8 mouse cellular contexts compared by ENCODE assay signal in genomic region chr10:62485878-62486582, GRCm38 (mm10). TPM values are rescaled to one million over a fixed set of nuclear protein-coding genes. Genes with fewer than 3 reads are reported as not detected.
DNase-seq lines count a peak whose midpoint lies in the region; ATAC-seq and TF ChIP-seq lines count a peak whose summit lies in the region.

No protein-coding gene starts in this region.

- no peaks in the 10 kb centered on the region for H3K27me3 ChIP-seq in kidney, embryonic 15.5 days
- H3K27me3 ChIP-seq in heart, embryonic 16.5 days (ENCODE audit: control insufficient read depth, insufficient read depth, low read length) = no peaks in the 10 kb centered on the region
- H3K27me3 ChIP-seq in liver, embryonic 14.5 days (ENCODE audit: control insufficient read depth, insufficient read depth, low read length) = no peaks in the 10 kb centered on the region

- peak overlapping the region; percentile 77 for H3K4me2 ChIP-seq in kidney, embryonic 15.5 days
- peak overlapping the region; percentile 85 for H3K4me2 ChIP-seq in heart, embryonic 16.5 days (ENCODE audit: low read depth, low read length)
- H3K4me2 ChIP-seq in liver, embryonic 14.5 days (ENCODE audit: low read depth) = peak overlapping the region; percentile 90

- no peak for TF ChIP-seq CTCF in liver, embryonic 14.5 days (IDR thresholded peaks at IDR 0.05; ENCODE audit: low read depth)
- TF ChIP-seq CTCF in olfactory bulb, adult 2 months (IDR thresholded peaks at IDR 0.05; ENCODE audit: insufficient read depth, low read depth, low read length) = no peak

- TF ChIP-seq EP300 in liver, embryonic 14.5 days (IDR thresholded peaks at IDR 0.05; ENCODE audit: low read depth) = no peak

- DNase-seq in kidney, postnatal 14 days = no peak
- no peak for DNase-seq in liver, embryonic 14.5 days (ENCODE audit: low read depth in 3 of 3, low spot score in 3 of 3)
- no peak for DNase-seq in ovary, adult 18-20 months (ENCODE audit: low spot score)

- H3K9me3 ChIP-seq in kidney, embryonic 15.5 days (replicated peaks) = no peaks in the 10 kb centered on the region
- no peaks in the 10 kb centered on the region for H3K9me3 ChIP-seq in heart, embryonic 16.5 days (replicated peaks; ENCODE audit: control insufficient read depth, low read length)
- no peaks in the 10 kb centered on the region for H3K9me3 ChIP-seq in liver, embryonic 14.5 days (ENCODE audit: control insufficient read depth, low read length)

- ATAC-seq in kidney, embryonic 15.5 days (replicated peaks; ENCODE audit: low FRiP score) = peak; percentile 89
- peak; percentile 4 for ATAC-seq in CD4-positive, CD25-positive, alpha-beta regulatory T cell, adult 4 months
- peak; percentile 62 for ATAC-seq in heart, embryonic 16.5 days (replicated peaks; ENCODE audit: extremely low read depth, insufficient read depth, low FRiP score)
- ATAC-seq in liver, embryonic 14.5 days (ENCODE audit: insufficient read depth) = peak; percentile 67

- peak overlapping the region; percentile 83 for H3K27ac ChIP-seq in kidney, embryonic 15.5 days
- peak overlapping the region; percentile 84 for H3K27ac ChIP-seq in brown adipose tissue, adult 24 weeks (replicated peaks; ENCODE audit: low read depth, low read length)
- peak overlapping the region; percentile 82 for H3K27ac ChIP-seq in heart, embryonic 16.5 days (ENCODE audit: low read length)
- peak overlapping the region; percentile 59 for H3K27ac ChIP-seq in liver, embryonic 14.5 days
- H3K27ac ChIP-seq in olfactory bulb, adult 2 months (ENCODE audit: insufficient read depth, low read depth, low read length) = peak overlapping the region; percentile 3

- peak overlapping the region; percentile 85 for H3K9ac ChIP-seq in kidney, embryonic 15.5 days
- H3K9ac ChIP-seq in heart, embryonic 16.5 days (ENCODE audit: low read length) = peak overlapping the region; percentile 93
- peak overlapping the region; percentile 93 for H3K9ac ChIP-seq in liver, embryonic 14.5 days (replicated peaks)

- no peaks in the 10 kb centered on the region for H3K36me3 ChIP-seq in kidney, embryonic 15.5 days
- H3K36me3 ChIP-seq in heart, embryonic 16.5 days (ENCODE audit: control insufficient read depth, insufficient read depth) = no peaks in the 10 kb centered on the region
- H3K36me3 ChIP-seq in liver, embryonic 14.5 days (replicated peaks; ENCODE audit: control insufficient read depth, insufficient read depth, low read depth) = no peaks in the 10 kb centered on the region

- TF ChIP-seq POLR2A in olfactory bulb, adult 2 months (IDR thresholded peaks at IDR 0.05; ENCODE audit: insufficient read depth, low read depth, low read length) = no peak

- under 1% methylated on average over 48 of the region's 48 CpGs for WGBS in kidney, embryonic 15.5 days
- under 1% methylated on average over 39 of the region's 48 CpGs for WGBS in heart, embryonic 16.5 days
- under 1% methylated on average over 42 of the region's 48 CpGs for WGBS in liver, embryonic 14.5 days (ENCODE audit: insufficient replicate concordance)
- WGBS in olfactory bulb, adult 2 months = under 1% methylated on average over 48 of the region's 48 CpGs

- H3K4me1 ChIP-seq in kidney, embryonic 15.5 days = peaks cover 15% of the 10 kb centered on the region; the same call in 1 of the 2 replicates
- H3K4me1 ChIP-seq in brown adipose tissue, adult 24 weeks (ENCODE audit: control insufficient read depth, insufficient read depth, insufficient read length, low read length) = peaks cover 10% of the 10 kb centered on the region; the same call in 1 of the 2 replicates
- peaks cover 7% of the 10 kb centered on the region; the same call in 1 of the 2 replicates for H3K4me1 ChIP-seq in heart, embryonic 16.5 days (ENCODE audit: control insufficient read depth, insufficient read depth, low read length)
- peaks cover 9 to 19% of the 10 kb centered on the region in 2 experiments for H3K4me1 ChIP-seq in liver, embryonic 14.5 days (replicated peaks; ENCODE audit: control insufficient read depth in 2 of 2, insufficient read depth in 2 of 2, low read length in 1 of 2)
- H3K4me1 ChIP-seq in olfactory bulb, adult 2 months (ENCODE audit: control insufficient read depth, insufficient read depth, low read length) = peaks cover 2% of the 10 kb centered on the region; the same call in 1 of the 2 replicates

- peak overlapping the region; percentile 78 for H3K4me3 ChIP-seq in kidney, embryonic 15.5 days (replicated peaks)
- H3K4me3 ChIP-seq in brown adipose tissue, adult 24 weeks (ENCODE audit: insufficient read depth, low read depth, low read length) = peak overlapping the region; percentile 94
- H3K4me3 ChIP-seq in heart, embryonic 16.5 days (ENCODE audit: low read length) = peak overlapping the region; percentile 93
- peak overlapping the region; percentile 88 to 97 for H3K4me3 ChIP-seq in liver, embryonic 14.5 days (ENCODE audit: insufficient read depth in 1 of 2, low read depth in 2 of 2, low read length in 2 of 2)
- H3K4me3 ChIP-seq in olfactory bulb, adult 2 months (ENCODE audit: insufficient read depth, low read depth, low read length) = peak overlapping the region; percentile 65

RNA-seq across cellular contexts. Expression of gene Vps26a, which starts 0.6 kb away (rescaled TPM):
- 79.3 and 81.7 TPM in 2 replicates for polyA plus RNA-seq in kidney, embryonic 15.5 days (2015; fragmentation: Nextera tagmentation; extraction: Ambion mirVana)
- polyA plus RNA-seq in CD4-positive, CD25-positive, alpha-beta regulatory T cell, adult 4 months (2017; shearing (Covaris generic)) = 10 to 100 TPM; 70.9 to 80.0 TPM
- 46.9 and 61.9 TPM in 2 replicates for polyA plus RNA-seq in brown adipose tissue, adult 24 weeks (2012; ENCODE audit: insufficient read depth, insufficient read length, missing spikeins)
- polyA plus RNA-seq in heart, embryonic 16.5 days (2015; fragmentation: Nextera tagmentation; extraction: Ambion mirVana) = 73.4 and 80.2 TPM in 2 replicates
- polyA plus RNA-seq in liver, embryonic 14.5 days (2012; rRNA removed) = 9.1 and 14.7 TPM in 2 replicates
- polyA plus RNA-seq in liver, embryonic 14.5 days (2014; fragmentation: Nextera tagmentation; extraction: Ambion mirVana) = 40.6 and 42.8 TPM in 2 replicates
- not detected in 2 replicates for polyA plus RNA-seq in olfactory bulb, adult 2 months (2012; ENCODE audit: insufficient read depth, insufficient read length, low replicate concordance, missing spikeins)

RNA-seq across cellular contexts. Expression of gene Supv3l1, which starts 36.5 kb away (rescaled TPM):
- polyA plus RNA-seq in kidney, embryonic 15.5 days (2015; fragmentation: Nextera tagmentation; extraction: Ambion mirVana) = 28.1 and 29.9 TPM in 2 replicates
- 10 to 100 TPM in 1 of 2 experiments, 1 to 10 TPM in 1; 8.4 to 11.7 TPM for polyA plus RNA-seq in CD4-positive, CD25-positive, alpha-beta regulatory T cell, adult 4 months (2017; shearing (Covaris generic))
- 46.3 and 62.1 TPM in 2 replicates for polyA plus RNA-seq in brown adipose tissue, adult 24 weeks (2012; ENCODE audit: insufficient read depth, insufficient read length, missing spikeins)
- 29.2 and 29.9 TPM in 2 replicates for polyA plus RNA-seq in heart, embryonic 16.5 days (2015; fragmentation: Nextera tagmentation; extraction: Ambion mirVana)
- 12.6 and 16.4 TPM in 2 replicates for polyA plus RNA-seq in liver, embryonic 14.5 days (2012; rRNA removed)
- polyA plus RNA-seq in liver, embryonic 14.5 days (2014; fragmentation: Nextera tagmentation; extraction: Ambion mirVana) = 13.5 and 14.4 TPM in 2 replicates
- not detected in 2 replicates for polyA plus RNA-seq in olfactory bulb, adult 2 months (2012; ENCODE audit: insufficient read depth, insufficient read length, low replicate concordance, missing spikeins)

RNA-seq across cellular contexts. Expression of gene 4930507D05Rik, which starts 36.7 kb away (rescaled TPM):
- polyA plus RNA-seq in kidney, embryonic 15.5 days (2015; fragmentation: Nextera tagmentation; extraction: Ambion mirVana) = 0.71 and 0.72 TPM in 2 replicates
- not detected for polyA plus RNA-seq in CD4-positive, CD25-positive, alpha-beta regulatory T cell, adult 4 months (2017; shearing (Covaris generic))
- polyA plus RNA-seq in brown adipose tissue, adult 24 weeks (2012; ENCODE audit: insufficient read depth, insufficient read length, missing spikeins) = not detected in 2 replicates
- polyA plus RNA-seq in heart, embryonic 16.5 days (2015; fragmentation: Nextera tagmentation; extraction: Ambion mirVana) = 0.35 and 0.66 TPM in 2 replicates
- polyA plus RNA-seq in liver, embryonic 14.5 days (2012; rRNA removed) = 0.11 TPM in 2 replicates
- 0.25 TPM in 1 of 2 replicates, not detected in the other for polyA plus RNA-seq in liver, embryonic 14.5 days (2014; fragmentation: Nextera tagmentation; extraction: Ambion mirVana)
- not detected in 2 replicates for polyA plus RNA-seq in olfactory bulb, adult 2 months (2012; ENCODE audit: insufficient read depth, insufficient read length, low replicate concordance, missing spikeins)

RNA-seq across cellular contexts. Expression of gene Srgn, which starts 41.2 kb away (rescaled TPM):
- polyA plus RNA-seq in kidney, embryonic 15.5 days (2015; fragmentation: Nextera tagmentation; extraction: Ambion mirVana) = 8.6 and 9.9 TPM in 2 replicates
- polyA plus RNA-seq in CD4-positive, CD25-positive, alpha-beta regulatory T cell, adult 4 months (2017; shearing (Covaris generic)) = 1,000 to 10,000 TPM; 1,323 to 1,460 TPM
- polyA plus RNA-seq in brown adipose tissue, adult 24 weeks (2012; ENCODE audit: insufficient read depth, insufficient read length, missing spikeins) = 48.5 and 88.7 TPM in 2 replicates
- 18.6 and 28.8 TPM in 2 replicates for polyA plus RNA-seq in heart, embryonic 16.5 days (2015; fragmentation: Nextera tagmentation; extraction: Ambion mirVana)
- 23.3 and 23.7 TPM in 2 replicates for polyA plus RNA-seq in liver, embryonic 14.5 days (2012; rRNA removed)
- 73.2 and 82.6 TPM in 2 replicates for polyA plus RNA-seq in liver, embryonic 14.5 days (2014; fragmentation: Nextera tagmentation; extraction: Ambion mirVana)
- polyA plus RNA-seq in olfactory bulb, adult 2 months (2012; ENCODE audit: insufficient read depth, insufficient read length, low replicate concordance, missing spikeins) = not detected in 2 replicates

Comparison
In these comparisons a context has a peak if more than half of its experiments do, and no peak if none do; other contexts are left out.
1. ATAC-seq: peak in every context shown above with its lines; median percentile 89 in kidney, embryonic 15.5 days; 67 in liver, embryonic 14.5 days; 62 in heart, embryonic 16.5 days; 4 in CD4-positive, CD25-positive, alpha-beta regulatory T cell, adult 4 months.
2. H3K27ac ChIP-seq: peak in every context shown above with its lines; median percentile 84 in brown adipose tissue, adult 24 weeks; 83 in kidney, embryonic 15.5 days; 82 in heart, embryonic 16.5 days; 59 in liver, embryonic 14.5 days; 3 in olfactory bulb, adult 2 months.